Comparison of ENCODE assay signal across 8 mouse cellular contexts in the genomic region with DNA sequence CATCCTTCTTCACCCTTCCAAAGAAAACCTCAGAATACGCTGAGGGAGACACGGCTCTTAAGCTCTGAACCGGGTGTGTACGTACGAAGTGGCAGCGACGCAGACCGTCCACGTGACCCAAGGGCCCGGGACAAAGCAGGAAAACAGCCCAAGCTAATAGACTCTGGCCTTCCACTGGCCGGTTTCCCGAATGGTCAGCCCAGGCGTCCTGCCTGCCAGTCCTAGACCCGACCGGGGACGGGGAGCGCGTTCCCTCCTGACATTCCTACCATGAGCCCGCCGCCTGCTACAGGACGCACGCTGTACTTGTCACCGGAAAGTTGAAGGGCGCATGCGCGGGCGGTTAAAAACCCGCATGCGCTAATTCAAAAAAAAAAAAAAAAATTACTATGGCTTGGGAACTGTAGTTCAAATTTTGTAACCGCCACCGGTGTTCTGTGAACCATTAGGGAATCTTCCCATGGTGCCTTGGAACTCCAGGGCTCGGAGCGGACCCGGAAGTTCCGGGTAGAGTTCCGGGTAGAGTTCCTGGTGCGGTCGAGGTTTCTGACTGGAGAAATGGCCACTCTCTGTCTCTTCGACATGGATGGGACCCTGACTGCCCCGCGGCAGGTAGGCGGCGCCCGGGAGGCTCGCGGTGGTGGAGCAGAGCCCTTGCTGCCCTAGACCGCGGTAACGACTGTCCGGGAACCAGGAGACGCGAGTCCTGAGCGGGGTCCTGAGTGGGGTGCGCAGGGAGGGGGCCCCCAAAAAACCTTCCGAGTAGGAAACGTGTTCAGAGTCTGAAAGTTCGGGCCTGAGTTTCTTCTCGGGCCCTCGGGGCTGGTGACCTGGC. TPM values are rescaled to one million over a fixed set of nuclear protein-coding genes. Genes with fewer than 3 reads are reported as not detected.
A peak's percentile ranks its signal among the peaks of the same experiment; 100 is the strongest.
DNase-seq lines count a peak whose midpoint lies in the region; ATAC-seq and TF ChIP-seq lines count a peak whose summit lies in the region.

A gene (plus strand): TSS at position 458 of the 835 bp plus-strand sequence.
A gene (minus strand): TSS at position 496 of the 835 bp plus-strand sequence.

- peaks cover 0 to 9% of the 10 kb centered on the region in 2 experiments; a peak in 1 of 4 replicates for H3K4me1 ChIP-seq in ES-E14 (ENCODE audit: control insufficient read depth in 2 of 2, insufficient read depth in 2 of 2, low read length in 2 of 2, poor library complexity in 1 of 2)
- peaks cover 31% of the 10 kb centered on the region for H3K4me1 ChIP-seq in forebrain, embryonic 15.5 days
- H3K4me1 ChIP-seq in lung, adult 2 months (ENCODE audit: control insufficient read depth, insufficient read depth, low read length) = peaks cover 8% of the 10 kb centered on the region; the same call in 1 of the 2 replicates

- peak; percentile 55; the same call in 1 of the 2 replicates for TF ChIP-seq POLR2A in lung, adult 2 months (IDR thresholded peaks at IDR 0.05; ENCODE audit: borderline replicate concordance, extremely low read depth, low read depth, low read length)

- no peak for TF ChIP-seq CTCF in lung, adult 2 months (IDR thresholded peaks at IDR 0.05; ENCODE audit: insufficient read depth, low read length)

- peak within 1 kb of the TSS; percentile 88 to 92 for H3K4me3 ChIP-seq in ES-E14 (ENCODE audit: insufficient read depth in 1 of 2, low read depth in 1 of 2, low read length in 2 of 2, poor library complexity in 1 of 2, severe bottlenecking in 1 of 2)
- peak within 1 kb of the TSS; percentile 65 for H3K4me3 ChIP-seq in forebrain, embryonic 15.5 days
- H3K4me3 ChIP-seq in lung, adult 2 months (replicated peaks; ENCODE audit: extremely low read depth, low read depth, low read length) = peak within 1 kb of the TSS; percentile 99

- H3K4me2 ChIP-seq in forebrain, embryonic 15.5 days (replicated peaks) = peak within 1 kb of the TSS; percentile 84

- in situ Hi-C loops in ES-E14 (cut with MboI; ENCODE audit: low sequenced_read_pairs in 2 of 2, unreplicated experiment in 2 of 2) = no loop called here

- peak; percentile 77 for DNase-seq in ES-E14 (ENCODE audit: low read depth, low spot score)
- peak; percentile 92 for DNase-seq in cerebellum, adult 11-12 months
- DNase-seq in heart, postnatal 25 days (ENCODE audit: low spot score) = peak; percentile 71
- DNase-seq in layer of hippocampus, adult 18-20 months (ENCODE audit: low spot score in 2 of 2) = peak; percentile 84 to 91
- peak; percentile 80 for DNase-seq in lung, adult 2 months
- peak; percentile 61 to 70 for DNase-seq in thymus, adult 18-20 months

- H3K9ac ChIP-seq in ES-E14 (ENCODE audit: insufficient read depth, low read depth, low read length, poor library complexity, severe bottlenecking) = peak within 1 kb of the TSS; percentile 96
- H3K9ac ChIP-seq in forebrain, embryonic 15.5 days (replicated peaks) = peak within 1 kb of the TSS; percentile 84

- H3K36me3 ChIP-seq in ES-E14 (ENCODE audit: control insufficient read depth, insufficient read depth, low read length, poor library complexity, severe bottlenecking) = peaks cover 18% of the 10 kb centered on the region; the same call in 1 of the 2 replicates
- peaks cover 8% of the 10 kb centered on the region for H3K36me3 ChIP-seq in forebrain, embryonic 15.5 days

- H3K9me3 ChIP-seq in ES-E14 (ENCODE audit: control insufficient read depth, insufficient read depth, low read depth, low read length) = no peaks in the 10 kb centered on the region
- no peaks in the 10 kb centered on the region for H3K9me3 ChIP-seq in forebrain, embryonic 15.5 days

- peak within 1 kb of the TSS; percentile 63 for H3K27ac ChIP-seq in ES-E14 (ENCODE audit: insufficient read depth, low read depth, low read length, poor library complexity, severe bottlenecking)
- peak within 1 kb of the TSS; percentile 89 for H3K27ac ChIP-seq in forebrain, embryonic 15.5 days (replicated peaks)

- WGBS in forebrain, embryonic 15.5 days = under 1% methylated on average over 59 of the region's 59 CpGs
- WGBS in lung, adult 2 months = under 1% methylated on average over 59 of the region's 59 CpGs

- peak; percentile 95 for ATAC-seq in forebrain, embryonic 15.5 days (replicated peaks)
- peak; percentile 43 for ATAC-seq in neutrophil, adult 5-6 weeks (ENCODE audit: extremely low read depth, insufficient number of reproducible peaks, low FRiP score, poor library complexity, severe bottlenecking)

- H3K27me3 ChIP-seq in forebrain, embryonic 15.5 days = no peaks in the 10 kb centered on the region

- intact Hi-C loops in heart, postnatal 25 days (cut with DNase I) = no loop called here

TF ChIP-seq in ES-E14, 5 proteins besides CTCF, POLR2A, EP300 and RAD21:
- TF ChIP-seq HCFC1 (IDR thresholded peaks at IDR 0.05; ENCODE audit: borderline replicate concordance, insufficient read depth, low read length) = 0 out of 2 replicates have a peak, but pooled peaks have one; percentile 55
- TF ChIP-seq CHD2 (IDR thresholded peaks at IDR 0.05; ENCODE audit: low read depth, low read length) = no peak
- TF ChIP-seq MAFK (IDR thresholded peaks at IDR 0.05; ENCODE audit: insufficient read depth, low read depth, low read length) = no peak
- no peak for TF ChIP-seq ZC3H11A (IDR thresholded peaks at IDR 0.05; ENCODE audit: borderline replicate concordance, low read depth, low read length)
- TF ChIP-seq ZNF384 (IDR thresholded peaks at IDR 0.05; ENCODE audit: low read depth, low read length) = peak; percentile 98
TF ChIP-seq in ES-E14: peak in this region for 2.

RNA-seq across cellular contexts. Expression of the first gene that starts in this region (rescaled TPM):
- 34.7 and 34.8 TPM in 2 replicates for total RNA-seq in ES-E14 (2012; rRNA removed)
- polyA plus RNA-seq in forebrain, embryonic 15.5 days (2015; fragmentation: Nextera tagmentation; extraction: Ambion mirVana) = 49.6 and 49.9 TPM in 2 replicates
- 10 to 100 TPM; 29.8 to 30.8 TPM for total RNA-seq in heart, postnatal 25 days (2021)
- 10 to 100 TPM; 25.4 to 29.5 TPM for total RNA-seq in layer of hippocampus, adult 18-20 months (2021)
- polyA plus RNA-seq in lung, adult 2 months (2012; rRNA removed) = 47.8 and 55.4 TPM in 2 replicates
- 55.2 and 58.0 TPM in 2 replicates for total RNA-seq in neutrophil, adult 5-6 weeks (2017)

RNA-seq across cellular contexts. Expression of the second gene that starts in this region (rescaled TPM):
- total RNA-seq in ES-E14 (2012; rRNA removed) = 20.7 and 25.7 TPM in 2 replicates
- polyA plus RNA-seq in forebrain, embryonic 15.5 days (2015; fragmentation: Nextera tagmentation; extraction: Ambion mirVana) = 24.8 and 25.9 TPM in 2 replicates
- 10 to 100 TPM; 17.0 to 18.0 TPM for total RNA-seq in heart, postnatal 25 days (2021)
- total RNA-seq in layer of hippocampus, adult 18-20 months (2021) = 10 to 100 TPM; 11.5 to 13.1 TPM
- 7.7 and 8.2 TPM in 2 replicates for polyA plus RNA-seq in lung, adult 2 months (2012; rRNA removed)
- 11.6 and 13.3 TPM in 2 replicates for total RNA-seq in neutrophil, adult 5-6 weeks (2017)

Comparison
In these comparisons a context has a peak if more than half of its experiments do, and no peak if none do; other contexts are left out.
1. Peak in every context shown above with its lines: DNase-seq, ATAC-seq, H3K4me3 ChIP-seq and H3K27ac ChIP-seq.